ENCODE assay signal across 9 mouse cellular contexts in genomic region chr9:83556780-83557771, GRCm38 (mm10). TPM values are rescaled to one million over a fixed set of nuclear protein-coding genes. Genes with fewer than 3 reads are reported as not detected.
DNase-seq lines count a peak whose midpoint lies in the region; ATAC-seq and TF ChIP-seq lines count a peak whose summit lies in the region.
"Had no signal": no experiment of that assay in that cellular context is flagged by ENCODE, and none has a peak within 500 bp of the region (broad histone marks: within the 10 kb centered on the region; RNA-seq: fewer than 3 reads in every experiment).

No protein-coding gene starts in this region.

- H3K4me1 ChIP-seq in embryonic facial prominence, embryonic 13.5 days, result peaks cover 23% of the 10 kb centered on the region
- H3K4me1 ChIP-seq in limb, embryonic 15.5 days, result peaks cover 13% of the 10 kb centered on the region
- peaks cover 11% of the 10 kb centered on the region for H3K4me1 ChIP-seq in stomach, embryonic 14.5 days (ENCODE audit: control insufficient read depth, insufficient read depth, low read length)

- DNase-seq in brain, embryonic 14.5 days (ENCODE audit: low read depth), result peak; percentile 69
- DNase-seq in heart, postnatal 14 days, result peak; percentile 33 to 46
- DNase-seq in frontal cortex, postnatal 25 days (ENCODE audit: low spot score in 2 of 2), result no peak
- no peak for DNase-seq in thymus, postnatal 36 days
- DNase-seq in layer of hippocampus, postnatal 14 days (ENCODE audit: low spot score in 2 of 2), result no peak

- ATAC-seq in embryonic facial prominence, embryonic 13.5 days (ENCODE audit: insufficient number of reproducible peaks, insufficient read depth, low FRiP score, low TSS enrichment, low read depth), result peak; percentile 57; the same call in 1 of the 2 replicates
- no peak for ATAC-seq in limb, embryonic 15.5 days (ENCODE audit: insufficient number of reproducible peaks, low FRiP score, low TSS enrichment, low read depth)
- 0 out of 2 replicates have a peak, but pooled peaks have one; percentile 24 for ATAC-seq in stomach, embryonic 14.5 days (ENCODE audit: insufficient number of reproducible peaks, insufficient read depth, low FRiP score, low read depth)
- ATAC-seq: Patski had no signal

- intact Hi-C loops in heart, postnatal 14 days (cut with DNase I), result no loop called here

- no peaks in the 10 kb centered on the region for H3K36me3 ChIP-seq in embryonic facial prominence, embryonic 13.5 days
- H3K36me3 ChIP-seq in limb, embryonic 15.5 days, result no peaks in the 10 kb centered on the region
- H3K36me3 ChIP-seq in stomach, embryonic 14.5 days (ENCODE audit: control insufficient read depth, insufficient read depth, low read length), result no peaks in the 10 kb centered on the region

- TF ChIP-seq CTCF in brain, embryonic 14.5 days (IDR thresholded peaks at IDR 0.05; ENCODE audit: borderline replicate concordance, extremely low read depth, insufficient read depth, insufficient read length), result no peak

- no peaks in the 10 kb centered on the region for H3K27me3 ChIP-seq in embryonic facial prominence, embryonic 13.5 days
- no peaks in the 10 kb centered on the region for H3K27me3 ChIP-seq in limb, embryonic 15.5 days
- no peaks in the 10 kb centered on the region for H3K27me3 ChIP-seq in stomach, embryonic 14.5 days (ENCODE audit: control insufficient read depth, insufficient read depth, low read length)
- H3K27me3 ChIP-seq: Patski had no signal

- 0 out of 2 replicates have a peak overlapping the region, but pooled peaks have one; percentile 32 for H3K9ac ChIP-seq in embryonic facial prominence, embryonic 13.5 days
- no peak overlapping the region for H3K9ac ChIP-seq in limb, embryonic 15.5 days
- no peak overlapping the region for H3K9ac ChIP-seq in stomach, embryonic 14.5 days (replicated peaks; ENCODE audit: low read depth, low read length)

- 31% methylated on average over 10 of the region's 10 CpGs for WGBS in embryonic facial prominence, embryonic 13.5 days
- WGBS in limb, embryonic 15.5 days, result 39% methylated on average over 10 of the region's 10 CpGs
- WGBS in stomach, embryonic 14.5 days, result 48% methylated on average over 10 of the region's 10 CpGs

- no peak for TF ChIP-seq POLR2A in brain, embryonic 14.5 days (IDR thresholded peaks at IDR 0.05; ENCODE audit: borderline replicate concordance, extremely low read depth, insufficient read depth, insufficient read length, poor library complexity, severe bottlenecking)

- no peak overlapping the region for H3K4me3 ChIP-seq in embryonic facial prominence, embryonic 13.5 days
- H3K4me3 ChIP-seq in limb, embryonic 15.5 days, result no peak overlapping the region
- no peak overlapping the region for H3K4me3 ChIP-seq in stomach, embryonic 14.5 days (ENCODE audit: low read depth, low read length)

- no peaks in the 10 kb centered on the region for H3K9me3 ChIP-seq in embryonic facial prominence, embryonic 13.5 days
- H3K9me3 ChIP-seq in limb, embryonic 15.5 days, result no peaks in the 10 kb centered on the region
- no peaks in the 10 kb centered on the region for H3K9me3 ChIP-seq in stomach, embryonic 14.5 days (ENCODE audit: control insufficient read depth, low read depth, low read length)

- H3K27ac ChIP-seq in embryonic facial prominence, embryonic 13.5 days, result peak overlapping the region; percentile 17; the same call in 1 of the 2 replicates
- 0 out of 2 replicates have a peak overlapping the region, but pooled peaks have one; percentile 34 for H3K27ac ChIP-seq in limb, embryonic 15.5 days
- H3K27ac ChIP-seq in stomach, embryonic 14.5 days (ENCODE audit: low read length), result peak overlapping the region; percentile 27; the same call in 1 of the 2 replicates

- H3K4me2 ChIP-seq in embryonic facial prominence, embryonic 13.5 days, result no peak overlapping the region
- no peak overlapping the region for H3K4me2 ChIP-seq in limb, embryonic 15.5 days
- no peak overlapping the region for H3K4me2 ChIP-seq in stomach, embryonic 14.5 days (replicated peaks; ENCODE audit: low read depth, low read length)

RNA-seq across cellular contexts. Expression of gene Sh3bgrl2, which starts 8.9 kb away (rescaled TPM):
- polyA plus RNA-seq in brain, embryonic 14.5 days (2012; rRNA removed), result 8.6 and 9.3 TPM in 2 replicates
- 14.5 TPM in 2 replicates for polyA plus RNA-seq in embryonic facial prominence, embryonic 13.5 days (2015; fragmentation: Nextera tagmentation; extraction: Ambion mirVana)
- 1 to 10 TPM; 7.2 TPM for total RNA-seq in heart, postnatal 14 days (2021)
- 25.7 and 25.9 TPM in 2 replicates for polyA plus RNA-seq in limb, embryonic 15.5 days (2015; fragmentation: Nextera tagmentation; extraction: Ambion mirVana)
- 24.7 and 29.1 TPM in 2 replicates for polyA plus RNA-seq in stomach, embryonic 14.5 days (2014; fragmentation: Nextera tagmentation; extraction: Ambion mirVana)
- 10 to 100 TPM; 24.5 to 28.0 TPM for total RNA-seq in layer of hippocampus, postnatal 14 days (2021)

Comparison
In these comparisons a context has a peak if more than half of its experiments do, and no peak if none do; other contexts are left out.
1. DNase-seq: peak in brain, embryonic 14.5 days (single experiment) and heart, postnatal 14 days (2 of 2); none in frontal cortex, postnatal 25 days (0 of 2), thymus, postnatal 36 days (0 of 2) and layer of hippocampus, postnatal 14 days (0 of 2).
2. Peak in every context shown above with its lines, with median percentiles within 50 percentile points of each other: H3K27ac ChIP-seq.